Mouse (Mus musculus): ENCODE data around the gene Tmem102. TPM values are rescaled to one million over a fixed set of nuclear protein-coding genes. Genes with fewer than 3 reads are reported as not detected.

Tmem102 gene
- polyA plus RNA-seq (2016; fragmentation: Nextera tagmentation; extraction: Ambion mirVana) = 0.76 and 1.3 TPM in 2 replicates

GRCm38 (mm10) chr11:69804972-69805909 is at the start of gene Tmem102:
Gene Tmem102 (minus strand): TSS chr11:69805624.
- no peak within 1 kb of the TSS for H3K9ac ChIP-seq
- H3K4me1 ChIP-seq = peaks cover 50% of the 10 kb centered on the region
- H3K9me3 ChIP-seq = no peaks in the 10 kb centered on the region
- peaks cover 68% of the 10 kb centered on the region for H3K27me3 ChIP-seq
- H3K4me2 ChIP-seq = peak within 1 kb of the TSS; percentile 84
- WGBS = 4% methylated on average over 29 of the region's 29 CpGs
- H3K4me3 ChIP-seq (replicated peaks) = 0 out of 2 replicates have a peak within 1 kb of the TSS, but pooled peaks have one; percentile 58
- no peak within 1 kb of the TSS for H3K27ac ChIP-seq
- ATAC-seq (ENCODE audit: low FRiP score) = no peak
- no peaks in the 10 kb centered on the region for H3K36me3 ChIP-seq (replicated peaks)

- no peak for ATAC-seq (ENCODE audit: low FRiP score)
- WGBS = 88% methylated on average over 10 of the region's 10 CpGs
- no peak overlapping the region for H3K9ac ChIP-seq
Observed at GRCm38 (mm10) chr11:69854680-69855079, 49.3 kb upstream of the Tmem102 start.

DNA sequence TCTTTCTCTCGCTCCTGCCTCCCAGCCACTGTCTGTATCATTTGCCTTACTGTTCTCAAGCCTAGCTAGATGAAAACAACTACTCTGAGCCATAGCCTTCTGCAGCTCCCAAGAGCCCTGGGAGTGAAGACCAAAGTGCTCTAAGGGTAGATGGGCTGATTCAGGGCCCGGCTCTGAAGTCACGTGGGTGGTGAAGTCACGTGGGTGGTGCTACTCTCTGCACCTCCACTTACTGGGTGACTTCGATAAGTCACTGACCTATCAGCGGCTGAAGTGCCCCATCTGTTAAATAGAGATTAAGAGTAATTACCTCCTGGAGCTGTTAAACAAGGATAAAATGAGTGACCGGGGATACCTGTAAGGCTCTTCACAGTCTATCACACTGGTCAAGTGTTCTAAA is 48.6 kb upstream of the Tmem102 start:
- no peak for ATAC-seq (ENCODE audit: low FRiP score)
- Histone ChIP-seq H3K9ac (no peak overlapping the region), H3K27ac (no peak overlapping the region), H3K36me3 (replicated peaks) (peaks cover 30% of the 10 kb centered on the region), H3K4me2 (no peak overlapping the region), H3K4me1 (peaks cover 15% of the 10 kb centered on the region), H3K4me3 (replicated peaks) (no peak overlapping the region), H3K27me3 (peaks cover 16% of the 10 kb centered on the region), H3K9me3 (no peaks in the 10 kb centered on the region)
- 79% methylated on average over 7 of the region's 7 CpGs for WGBS

More at GRCm38 (mm10) chr11:69854680-69855079, 49.3 kb upstream of the Tmem102 start:
- Histone ChIP-seq H3K27ac (0 out of 2 replicates have a peak overlapping the region, but pooled peaks have one; percentile 33), H3K36me3 (replicated peaks) (peaks cover 23% of the 10 kb centered on the region), H3K4me2 (no peak overlapping the region), H3K4me3 (replicated peaks) (no peak overlapping the region), H3K4me1 (peaks cover 15% of the 10 kb centered on the region), H3K9me3 (no peaks in the 10 kb centered on the region), H3K27me3 (peaks cover 23% of the 10 kb centered on the region)

GRCm38 (mm10) chr11:69850754-69851153 is 45.3 kb upstream of the Tmem102 start:
- Histone ChIP-seq H3K36me3 (replicated peaks) (peaks cover 40% of the 10 kb centered on the region), H3K4me2 (no peak overlapping the region), H3K4me3 (replicated peaks) (no peak overlapping the region), H3K9me3 (no peaks in the 10 kb centered on the region), H3K9ac (no peak overlapping the region), H3K27ac (no peak overlapping the region), H3K27me3 (no peaks in the 10 kb centered on the region), H3K4me1 (peaks cover 32% of the 10 kb centered on the region)
- 81% methylated on average over 8 of the region's 8 CpGs for WGBS
- no peak for ATAC-seq (ENCODE audit: low FRiP score)

GRCm38 (mm10) chr11:69849884-69850283 is 44.5 kb upstream of the Tmem102 start:
- 92% methylated on average over 15 of the region's 15 CpGs for WGBS
- Histone ChIP-seq H3K27ac (no peak overlapping the region), H3K27me3 (no peaks in the 10 kb centered on the region), H3K4me2 (no peak overlapping the region), H3K9ac (no peak overlapping the region), H3K4me3 (replicated peaks) (no peak overlapping the region), H3K9me3 (no peaks in the 10 kb centered on the region), H3K4me1 (peaks cover 33% of the 10 kb centered on the region), H3K36me3 (replicated peaks) (peaks cover 40% of the 10 kb centered on the region)
- ATAC-seq (ENCODE audit: low FRiP score) = no peak

GRCm38 (mm10) chr11:69849128-69849527 is 43.7 kb upstream of the Tmem102 start:
- Histone ChIP-seq H3K4me2 (no peak overlapping the region), H3K27ac (no peak overlapping the region), H3K4me1 (peaks cover 32% of the 10 kb centered on the region), H3K36me3 (replicated peaks) (peaks cover 40% of the 10 kb centered on the region), H3K27me3 (no peaks in the 10 kb centered on the region), H3K9me3 (no peaks in the 10 kb centered on the region), H3K4me3 (replicated peaks) (no peak overlapping the region), H3K9ac (no peak overlapping the region)
- 92% methylated on average over 9 of the region's 9 CpGs for WGBS
- no peak for ATAC-seq (ENCODE audit: low FRiP score)

DNA sequence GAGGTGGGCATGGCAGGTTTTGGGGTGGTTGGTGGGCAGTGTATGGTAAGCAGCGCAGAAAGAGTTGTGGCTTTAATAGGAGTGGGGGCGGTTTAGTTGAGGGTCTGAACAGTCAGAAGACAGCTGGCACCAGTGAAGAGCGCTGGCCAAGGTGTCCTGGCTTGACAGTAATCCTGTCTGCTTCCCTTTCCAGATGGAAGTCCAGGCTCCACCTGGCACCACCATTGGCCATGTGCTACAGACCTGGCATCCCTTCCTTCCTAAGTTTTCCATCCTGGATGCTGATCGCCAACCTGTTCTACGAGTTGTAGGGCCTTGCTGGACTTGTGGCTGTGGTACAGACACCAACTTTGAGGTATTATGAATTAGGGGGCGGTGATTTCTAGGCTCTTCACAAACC is 42.6 kb upstream of the Tmem102 start:
- Histone ChIP-seq H3K27me3 (no peaks in the 10 kb centered on the region), H3K4me3 (replicated peaks) (peak overlapping the region; percentile 67), H3K4me1 (peaks cover 32% of the 10 kb centered on the region), H3K4me2 (peak overlapping the region; percentile 61), H3K9me3 (no peaks in the 10 kb centered on the region), H3K9ac (peak overlapping the region; percentile 82; the same call in 1 of the 2 replicates), H3K36me3 (replicated peaks) (peaks cover 40% of the 10 kb centered on the region), H3K27ac (no peak overlapping the region)
- ATAC-seq (ENCODE audit: low FRiP score) = no peak
- 95% methylated on average over 6 of the region's 6 CpGs for WGBS

- Histone ChIP-seq H3K27me3 (no peaks in the 10 kb centered on the region), H3K9ac (peak overlapping the region; percentile 82), H3K4me2 (peak overlapping the region; percentile 61), H3K27ac (peak overlapping the region; percentile 96), H3K36me3 (replicated peaks) (peaks cover 40% of the 10 kb centered on the region), H3K9me3 (no peaks in the 10 kb centered on the region), H3K4me1 (peaks cover 32% of the 10 kb centered on the region), H3K4me3 (replicated peaks) (peak overlapping the region; percentile 67)
- 16% methylated on average over 34 of the region's 37 CpGs for WGBS
- peak; percentile 39 for ATAC-seq (ENCODE audit: low FRiP score)
Observed at GRCm38 (mm10) chr11:69846738-69847688, 41.6 kb upstream of the Tmem102 start.

- peaks cover 32% of the 10 kb centered on the region for H3K4me1 ChIP-seq
- H3K36me3 ChIP-seq (replicated peaks) = peaks cover 33% of the 10 kb centered on the region
- H3K9ac ChIP-seq = peak within 1 kb of the TSS; percentile 82
- WGBS = under 1% methylated on average over 38 of the region's 38 CpGs
- peak within 1 kb of the TSS; percentile 67 for H3K4me3 ChIP-seq (replicated peaks)
- H3K27me3 ChIP-seq = no peaks in the 10 kb centered on the region
- ATAC-seq (ENCODE audit: low FRiP score) = peak; percentile 91
- H3K4me2 ChIP-seq = peak within 1 kb of the TSS; percentile 61
- H3K27ac ChIP-seq = peak within 1 kb of the TSS; percentile 96
- no peaks in the 10 kb centered on the region for H3K9me3 ChIP-seq
Observed at GRCm38 (mm10) chr11:69846198-69846680, 40.8 kb upstream of the Tmem102 start, which contains the start of gene Plscr3. Gene Plscr3 (plus strand): TSS chr11:69846376.

DNA sequence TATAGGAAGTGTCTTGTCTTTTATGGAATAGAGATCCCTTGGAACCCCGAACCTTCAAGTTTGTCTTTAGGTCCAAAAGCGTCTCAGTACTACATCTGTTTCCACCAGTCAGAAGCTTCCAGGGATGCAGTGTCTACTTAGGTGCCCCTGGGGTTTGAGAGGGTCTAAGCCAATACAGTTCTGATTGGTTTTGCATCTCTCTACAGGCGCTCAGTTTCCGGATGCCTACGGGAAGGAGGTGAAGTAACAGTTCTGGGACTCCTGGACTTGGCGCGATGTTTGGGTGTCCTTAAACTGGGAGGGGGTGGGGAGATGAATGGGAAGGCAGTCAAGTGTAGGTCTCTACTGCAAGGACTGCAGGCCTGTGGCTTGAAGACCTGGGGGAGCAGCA is 33.3 kb upstream of the Tmem102 start:
- peak overlapping the region; percentile 77 for H3K27ac ChIP-seq
- H3K4me2 ChIP-seq = peak overlapping the region; percentile 80
- peaks cover 43% of the 10 kb centered on the region for H3K4me1 ChIP-seq
- H3K9me3 ChIP-seq = no peaks in the 10 kb centered on the region
- peaks cover 4% of the 10 kb centered on the region for H3K27me3 ChIP-seq
- ATAC-seq (ENCODE audit: low FRiP score) = no peak
- WGBS = under 1% methylated on average over 7 of the region's 7 CpGs
- peak overlapping the region; percentile 87 for H3K4me3 ChIP-seq (replicated peaks)
- H3K36me3 ChIP-seq (replicated peaks) = peaks cover 2% of the 10 kb centered on the region; the same call in 1 of the 2 replicates
- peak overlapping the region; percentile 67 for H3K9ac ChIP-seq

- ATAC-seq (ENCODE audit: low FRiP score) = peak; percentile 88
- under 1% methylated on average over 34 of the region's 34 CpGs for WGBS
- H3K4me1 ChIP-seq = peaks cover 46% of the 10 kb centered on the region
Observed at GRCm38 (mm10) chr11:69837952-69838713, 32.7 kb upstream of the Tmem102 start, which contains the start of gene Tmem256. Gene Tmem256 (plus strand): TSS chr11:69838514.

More at GRCm38 (mm10) chr11:69837952-69838713, 32.7 kb upstream of the Tmem102 start, which contains the start of gene Tmem256:
- H3K4me3 ChIP-seq (replicated peaks) = peak within 1 kb of the TSS; percentile 87
- H3K9ac ChIP-seq = peak within 1 kb of the TSS; percentile 94
- H3K36me3 ChIP-seq (replicated peaks) = peaks cover 8% of the 10 kb centered on the region
- peak within 1 kb of the TSS; percentile 80 for H3K4me2 ChIP-seq
- H3K9me3 ChIP-seq = no peaks in the 10 kb centered on the region
- H3K27ac ChIP-seq = peak within 1 kb of the TSS; percentile 96
- H3K27me3 ChIP-seq = peaks cover 7% of the 10 kb centered on the region
